Mouse (Mus musculus) heart, embryonic 16.5 days (tissue): ENCODE results near the gene Olfr291. TPM values are rescaled to one million over a fixed set of nuclear protein-coding genes. Genes with fewer than 3 reads are reported as not detected.

Source experiments
- ATAC-seq: fragments of 200-750 bp; cut with Nextera tagmentation; replicated peaks from 2 replicates; pipeline ENCODE4 v1.8.0; 2017; ENCODE audit warnings: moderate number of reproducible peaks; ENCODE audit not compliant: insufficient read depth, low FRiP score; ENCODE audit errors: extremely low read depth
- H3K27ac ChIP-seq: fragments of 300-500 bp; sonication (generic); 2 replicates; pipeline ENCODE4 v1.5.1; 2014; ENCODE audit warnings: mild to moderate bottlenecking, low read length, control low read depth, moderate library complexity
- H3K27me3 ChIP-seq: fragments of 300-500 bp; sonication (generic); 2 replicates; pipeline ENCODE4 v1.6.1; 2014; ENCODE audit warnings: low read length, mixed read lengths; ENCODE audit not compliant: control insufficient read depth, insufficient read depth
- H3K36me3 ChIP-seq: fragments of 300-500 bp; sonication (generic); 2 replicates; pipeline ENCODE4 v1.6.1; 2014; ENCODE audit not compliant: control insufficient read depth, insufficient read depth
- H3K4me1 ChIP-seq: fragments of 300-500 bp; sonication (generic); 2 replicates; pipeline ENCODE4 v1.6.1; 2014; ENCODE audit warnings: low read length, mixed read lengths; ENCODE audit not compliant: control insufficient read depth, insufficient read depth
- H3K4me2 ChIP-seq: fragments of 300-500 bp; sonication (generic); 2 replicates; pipeline ENCODE4 v1.6.1; 2014; ENCODE audit warnings: low read depth, mild to moderate bottlenecking, control low read depth, low read length
- H3K4me3 ChIP-seq: fragments of 300-500 bp; sonication (generic); 2 replicates; pipeline ENCODE4 v1.5.1; 2014; ENCODE audit warnings: mild to moderate bottlenecking, control low read depth, low read length
- H3K9ac ChIP-seq: fragments of 300-500 bp; sonication (generic); 2 replicates; pipeline ENCODE4 v1.6.1; 2014; ENCODE audit warnings: low read length, control low read depth
- H3K9me3 ChIP-seq: fragments of 300-500 bp; sonication (generic); replicated peaks from 2 replicates; pipeline ENCODE4 v1.6.1; 2016; ENCODE audit warnings: low read length; ENCODE audit not compliant: control insufficient read depth
- WGBS: fragments of 180-500 bp; shearing (Covaris S2); extraction: QIAGEN DNeasy Blood & Tissue Kit; methylation state at CpG from one replicate; pipeline ENCODE4 v1.1.7; 2014; 5-methylcytosine and 5-hydroxymethylcytosine counted together
- polyA plus RNA-seq: library from polyadenylated mRNA; unstranded; fragments of >200 nt; fragmentation: Nextera tagmentation; extraction: Ambion mirVana; gene quantifications from 2 replicates; pipeline ENCODE4 v1.2.1, GENCODE M21; 2015

Gene Olfr291
- not detected in 2 replicates for polyA plus RNA-seq

GRCm38 (mm10) chr7:84853253-84853652, at the start of gene Olfr291:
Olfr291 (plus strand) TSS chr7:84853553.
- Histone ChIP-seq H3K9ac (no peak within 1 kb of the TSS), H3K4me2 (no peak within 1 kb of the TSS), H3K27me3 (no peaks in the 10 kb centered on the region), H3K27ac (no peak within 1 kb of the TSS), H3K4me1 (no peaks in the 10 kb centered on the region), H3K9me3 (no peaks in the 10 kb centered on the region), H3K36me3 (no peaks in the 10 kb centered on the region), H3K4me3 (no peak within 1 kb of the TSS)
- WGBS: 60% methylated on average over 2 of the region's 2 CpGs
- no peak for ATAC-seq

GRCm38 (mm10) chr7:84805224-84805623, 48.1 kb upstream of the Olfr291 start:
- Histone ChIP-seq H3K27me3 (peaks cover 7% of the 10 kb centered on the region; the same call in 1 of the 2 replicates), H3K27ac (no peak overlapping the region), H3K36me3 (no peaks in the 10 kb centered on the region), H3K9me3 (no peaks in the 10 kb centered on the region), H3K9ac (no peak overlapping the region), H3K4me2 (no peak overlapping the region), H3K4me1 (no peaks in the 10 kb centered on the region), H3K4me3 (no peak overlapping the region)
- ATAC-seq: no peak
- WGBS: 38% methylated on average over 1 of the region's 1 CpGs

GRCm38 (mm10) chr7:84806159-84806558, 47.2 kb upstream of the Olfr291 start:
- Histone ChIP-seq H3K27ac (no peak overlapping the region), H3K4me1 (no peaks in the 10 kb centered on the region), H3K36me3 (no peaks in the 10 kb centered on the region), H3K9ac (no peak overlapping the region), H3K27me3 (peaks cover 3% of the 10 kb centered on the region; the same call in 1 of the 2 replicates), H3K4me2 (no peak overlapping the region), H3K9me3 (no peaks in the 10 kb centered on the region), H3K4me3 (no peak overlapping the region)
- WGBS: 75% methylated on average over 4 of the region's 4 CpGs
- ATAC-seq: no peak

GRCm38 (mm10) chr7:84884530-84884929, 31.2 kb downstream of the Olfr291 start:
- no peak overlapping the region for H3K4me3 ChIP-seq
- no peaks in the 10 kb centered on the region for H3K27me3 ChIP-seq
- H3K36me3 ChIP-seq: no peaks in the 10 kb centered on the region
- ATAC-seq: no peak
- no peak overlapping the region for H3K4me2 ChIP-seq
- 0 out of 2 replicates have a peak, but pooled peaks cover 1% of the 10 kb centered on the region for H3K9me3 ChIP-seq
- WGBS: 47% methylated on average over 1 of the region's 1 CpGs
- no peak overlapping the region for H3K27ac ChIP-seq
- H3K9ac ChIP-seq: no peak overlapping the region
- no peaks in the 10 kb centered on the region for H3K4me1 ChIP-seq

Other genes with a start within 250 kb of the Olfr291 start
- 4.4 and 4.6 TPM in 2 replicates for gene Fah, start 246.8 kb upstream of the Olfr291 start, polyA plus RNA-seq
- 142 and 153 TPM in 2 replicates for gene Zfand6, start 163.6 kb upstream of the Olfr291 start, polyA plus RNA-seq
- not detected in 2 replicates for gene Vmn2r65, start 110.6 kb downstream of the Olfr291 start, polyA plus RNA-seq
- gene Vmn2r66, start 158.7 kb downstream of the Olfr291 start, polyA plus RNA-seq: not detected in 2 replicates